Mouse (Mus musculus) embryonic facial prominence, embryonic 14.5 days (tissue): ENCODE data around the gene Zfp740. TPM values are rescaled to one million over a fixed set of nuclear protein-coding genes. Genes with fewer than 3 reads are reported as not detected.

Experiments
- ATAC-seq: fragments of 200-750 bp; cut with Nextera tagmentation; 2 replicates; pipeline ENCODE4 v1.8.0; 2017; ENCODE audit warnings: low read depth, moderate number of reproducible peaks, moderate TSS enrichment
- DNase-seq: peaks from one replicate; pipeline ENCODE4 v3.0.0-alpha.2; 2015; ENCODE audit warnings: low spot score
- H3K27ac ChIP-seq: fragments of 300-500 bp; sonication (generic); replicated peaks from 2 replicates; pipeline ENCODE4 v1.5.1; 2014; ENCODE audit warnings: low read depth, mild to moderate bottlenecking, low read length, moderate library complexity
- H3K27me3 ChIP-seq: fragments of 300-500 bp; sonication (generic); replicated peaks from 2 replicates; pipeline ENCODE4 v1.6.1; 2014; ENCODE audit warnings: low read length; ENCODE audit not compliant: control insufficient read depth, insufficient read depth
- H3K36me3 ChIP-seq: fragments of 300-500 bp; sonication (generic); 2 replicates; pipeline ENCODE4 v1.6.1; 2014; ENCODE audit warnings: low read length, mixed read lengths; ENCODE audit not compliant: control insufficient read depth, insufficient read depth
- H3K4me1 ChIP-seq: fragments of 300-500 bp; sonication (generic); 2 replicates; pipeline ENCODE4 v1.6.1; 2014; ENCODE audit warnings: antibody characterized with exemption, low read length; ENCODE audit not compliant: control insufficient read depth, insufficient read depth
- H3K4me2 ChIP-seq: fragments of 300-500 bp; sonication (generic); 2 replicates; pipeline ENCODE4 v1.6.1; 2014; ENCODE audit warnings: low read depth, mild to moderate bottlenecking, low read length, moderate library complexity, mixed read lengths
- H3K4me3 ChIP-seq: fragments of 300-500 bp; sonication (generic); 2 replicates; pipeline ENCODE4 v1.5.1; 2014; ENCODE audit warnings: low read depth, mild to moderate bottlenecking, low read length
- H3K9ac ChIP-seq: fragments of 300-500 bp; sonication (generic); 2 replicates; pipeline ENCODE4 v1.6.1; 2014; ENCODE audit warnings: low read depth, mild to moderate bottlenecking, low read length, moderate library complexity, mixed read lengths
- H3K9me3 ChIP-seq: fragments of 300-500 bp; sonication (generic); 2 replicates; pipeline ENCODE4 v1.6.1; 2016; ENCODE audit warnings: low read length; ENCODE audit not compliant: control insufficient read depth
- WGBS: fragments of 180-500 bp; shearing (Covaris S2); extraction: QIAGEN DNeasy Blood & Tissue Kit; methylation state at CpG from one replicate; pipeline ENCODE4 v1.1.7; 2014; 5-methylcytosine and 5-hydroxymethylcytosine counted together
- polyA plus RNA-seq: library from polyadenylated mRNA; unstranded; fragments of >200 nt; fragmentation: Nextera tagmentation; extraction: Ambion mirVana; gene quantifications from 2 replicates; pipeline ENCODE4 v1.2.1, GENCODE M21; 2014

Zfp740 gene
- polyA plus RNA-seq, 1 experiment from 2014 or later, result 48.6 TPM

DNA sequence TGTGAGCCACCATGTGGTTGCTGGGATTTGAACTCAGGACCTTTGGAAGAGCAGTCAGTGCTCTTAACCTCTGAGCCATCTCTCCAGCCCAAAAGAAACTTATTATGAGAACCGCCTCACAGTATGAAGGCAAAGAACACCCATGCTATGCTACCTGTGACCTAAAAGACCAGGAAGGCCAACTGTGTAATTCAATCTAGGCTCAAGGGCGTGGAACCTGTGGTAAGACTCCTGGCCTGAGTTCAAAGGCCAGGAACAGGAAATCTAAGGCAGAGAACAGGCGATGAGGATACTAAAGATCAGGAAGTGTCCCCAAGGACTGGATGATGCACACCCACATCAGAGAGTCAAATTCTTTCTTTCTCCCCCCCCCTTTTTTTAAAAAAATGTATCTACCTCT lies 29.5 kb upstream of the Zfp740 start:
- Histone ChIP-seq H3K4me2 (no peak overlapping the region), H3K4me3 (no peak overlapping the region), H3K9me3 (peaks cover 9% of the 10 kb centered on the region; the same call in 1 of the 2 replicates), H3K9ac (no peak overlapping the region), H3K36me3 (peaks cover 30% of the 10 kb centered on the region), H3K27ac (no peak overlapping the region), H3K27me3 (no peaks in the 10 kb centered on the region), H3K4me1 (peaks cover 2% of the 10 kb centered on the region; the same call in 1 of the 2 replicates)
- ATAC-seq, result no peak
- WGBS, result 80% methylated on average over 3 of the region's 3 CpGs
- DNase-seq, result no peak

DNA sequence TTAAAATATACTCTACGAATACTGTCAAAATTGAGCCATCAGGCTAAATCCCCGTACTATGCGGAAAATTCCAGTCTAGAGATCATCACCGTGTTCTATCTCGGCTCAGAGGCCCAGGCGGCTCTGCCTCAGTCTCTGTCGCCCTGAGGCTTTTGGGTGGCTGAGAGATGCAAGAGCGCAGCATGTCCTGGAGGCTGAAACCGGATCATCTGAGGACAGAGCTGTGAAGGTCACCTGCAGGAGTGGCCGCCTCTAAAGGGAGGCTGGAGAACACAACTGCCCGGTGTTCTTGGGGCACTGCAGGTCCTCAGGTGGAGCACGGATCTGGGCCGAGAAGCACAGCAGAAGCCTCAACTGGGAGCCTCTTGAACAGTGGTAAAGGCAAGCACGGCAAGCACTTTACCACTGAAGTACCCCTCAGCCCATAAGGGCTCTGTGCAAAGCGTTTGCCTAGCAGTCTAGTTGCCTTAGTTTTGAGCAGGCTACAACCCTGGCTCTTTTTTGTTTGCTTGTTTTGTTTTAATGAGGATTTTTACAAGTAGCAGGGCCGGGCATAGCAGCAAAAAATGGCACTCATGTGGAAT lies 27.2 kb upstream of the Zfp740 start:
- Histone ChIP-seq H3K36me3 (peaks cover 46% of the 10 kb centered on the region), H3K9ac (no peak overlapping the region), H3K4me3 (no peak overlapping the region), H3K9me3 (peaks cover 9% of the 10 kb centered on the region; the same call in 1 of the 2 replicates), H3K27me3 (no peaks in the 10 kb centered on the region), H3K27ac (no peak overlapping the region), H3K4me2 (no peak overlapping the region), H3K4me1 (no peaks in the 10 kb centered on the region)
- 79% methylated on average over 16 of the region's 16 CpGs for WGBS
- DNase-seq (no peak), ATAC-seq (no peak)

DNA sequence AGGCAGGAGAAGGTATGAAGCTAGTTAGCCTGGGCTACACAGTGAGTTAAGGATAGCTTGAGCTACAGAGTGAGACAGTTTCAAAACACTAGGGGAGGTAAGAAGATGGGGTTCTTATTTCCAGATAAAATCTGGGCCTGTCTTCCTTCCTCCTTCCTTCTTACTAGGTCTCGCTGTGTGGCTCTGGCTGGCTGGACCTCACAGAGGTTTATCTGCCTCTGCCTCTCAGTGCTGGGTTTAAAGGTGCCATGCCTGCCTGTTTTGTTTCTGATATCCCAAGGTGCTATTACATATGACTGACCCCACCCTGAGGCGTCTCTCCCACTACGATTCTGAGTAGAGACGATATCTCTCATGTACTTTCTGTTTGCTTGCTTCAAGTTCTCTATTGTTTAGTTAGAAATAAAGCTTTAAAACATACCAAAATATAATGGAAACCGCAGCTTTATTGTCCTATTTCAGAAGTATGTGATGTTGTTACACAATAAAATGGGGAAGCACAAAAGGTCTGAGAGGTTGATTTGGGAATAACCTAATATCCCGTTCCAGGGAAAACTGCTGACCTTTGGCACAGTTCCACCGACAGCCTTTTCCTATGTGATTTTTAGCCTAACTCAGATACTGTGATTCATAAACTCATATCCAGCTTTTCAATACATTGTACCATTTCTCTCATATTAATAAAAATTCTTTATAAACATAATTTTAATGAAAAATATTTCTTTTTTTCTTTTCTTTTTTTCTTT lies 26.3 kb upstream of the Zfp740 start:
- Histone ChIP-seq H3K4me3 (no peak overlapping the region), H3K4me1 (no peaks in the 10 kb centered on the region), H3K4me2 (no peak overlapping the region), H3K9ac (no peak overlapping the region), H3K27me3 (no peaks in the 10 kb centered on the region), H3K9me3 (peaks cover 9% of the 10 kb centered on the region; the same call in 1 of the 2 replicates), H3K36me3 (peaks cover 43% of the 10 kb centered on the region), H3K27ac (no peak overlapping the region)
- no peak for ATAC-seq
- DNase-seq, result no peak
- WGBS, result 85% methylated on average over 7 of the region's 7 CpGs

DNA sequence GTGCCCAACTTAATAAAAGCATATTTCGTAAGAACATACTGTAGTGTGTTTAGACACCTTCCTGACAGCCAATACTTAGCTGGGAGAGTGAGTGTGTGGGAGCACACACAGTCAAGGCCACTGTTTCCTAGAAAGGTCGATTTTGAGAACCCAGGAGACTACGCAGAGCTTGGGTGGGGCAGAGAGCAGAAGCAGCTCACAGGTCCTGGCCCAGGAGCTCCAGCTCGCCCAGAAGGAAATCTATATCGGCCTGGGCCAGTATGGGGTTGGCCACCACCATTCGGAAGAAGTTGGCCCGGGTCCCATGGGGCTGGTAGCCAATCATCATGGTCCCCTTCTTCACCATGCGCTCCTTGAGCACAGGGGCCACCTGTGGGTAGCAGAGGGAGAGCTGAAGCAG lies 25.6 kb upstream of the Zfp740 start:
- Histone ChIP-seq H3K27me3 (no peaks in the 10 kb centered on the region), H3K27ac (no peak overlapping the region), H3K9me3 (peaks cover 9% of the 10 kb centered on the region; the same call in 1 of the 2 replicates), H3K4me3 (no peak overlapping the region), H3K9ac (no peak overlapping the region), H3K4me1 (no peaks in the 10 kb centered on the region), H3K36me3 (peaks cover 43% of the 10 kb centered on the region), H3K4me2 (no peak overlapping the region)
- DNase-seq (no peak), ATAC-seq (no peak)
- 85% methylated on average over 7 of the region's 8 CpGs for WGBS

DNA sequence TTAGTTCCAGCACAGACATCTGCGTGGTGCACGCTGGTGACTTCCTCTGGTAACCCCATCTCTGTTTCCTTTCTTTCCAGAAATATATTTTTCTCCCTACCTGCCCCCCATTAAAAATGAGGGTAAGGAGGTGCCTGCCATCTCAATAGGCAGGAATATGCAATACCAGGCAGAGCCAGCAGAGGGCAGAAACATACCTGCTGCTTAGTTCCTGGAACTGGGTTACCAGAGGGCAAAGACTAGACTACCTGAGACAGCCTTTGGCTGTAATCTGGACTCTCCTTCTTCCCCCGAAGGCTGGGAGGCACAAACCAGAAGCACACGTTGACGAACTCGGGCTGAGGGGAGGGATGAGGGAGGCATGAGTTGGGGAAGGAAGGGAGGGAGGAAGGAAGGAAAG lies 24.8 kb upstream of the Zfp740 start:
- no peak overlapping the region for H3K4me3 ChIP-seq
- no peak overlapping the region for H3K4me2 ChIP-seq
- ATAC-seq (peak; percentile 39; the same call in 1 of the 2 replicates), DNase-seq (peak; percentile 61)
- no peaks in the 10 kb centered on the region for H3K27me3 ChIP-seq
- peaks cover 50% of the 10 kb centered on the region for H3K36me3 ChIP-seq
- H3K4me1 ChIP-seq, result no peaks in the 10 kb centered on the region
- H3K9ac ChIP-seq, result no peak overlapping the region
- H3K9me3 ChIP-seq, result peaks cover 9% of the 10 kb centered on the region; the same call in 1 of the 2 replicates
- 15% methylated on average over 6 of the region's 6 CpGs for WGBS
- H3K27ac ChIP-seq, result no peak overlapping the region

DNA sequence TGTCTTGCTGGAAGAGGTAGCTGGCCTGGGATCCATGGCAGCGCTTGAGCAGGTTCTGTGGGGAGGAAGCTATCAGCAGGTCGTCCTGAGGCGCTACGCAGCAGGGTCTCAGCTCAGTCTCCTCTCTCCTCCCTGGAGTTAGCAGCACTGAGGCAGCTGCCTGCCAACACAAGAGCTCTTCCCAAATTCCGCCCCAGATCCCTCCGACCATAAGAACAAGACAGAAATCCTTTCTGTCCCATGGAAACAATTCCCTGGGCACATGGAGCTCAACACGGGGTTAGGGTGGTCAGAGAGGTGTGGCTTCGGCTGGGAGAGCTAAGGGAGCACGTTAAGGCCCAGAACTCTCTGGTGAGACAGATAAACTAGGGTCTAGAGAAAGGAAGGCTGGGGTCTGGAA lies 23.9 kb upstream of the Zfp740 start:
- ATAC-seq, result no peak
- WGBS, result 81% methylated on average over 9 of the region's 9 CpGs
- peaks cover 57% of the 10 kb centered on the region for H3K36me3 ChIP-seq

DNA sequence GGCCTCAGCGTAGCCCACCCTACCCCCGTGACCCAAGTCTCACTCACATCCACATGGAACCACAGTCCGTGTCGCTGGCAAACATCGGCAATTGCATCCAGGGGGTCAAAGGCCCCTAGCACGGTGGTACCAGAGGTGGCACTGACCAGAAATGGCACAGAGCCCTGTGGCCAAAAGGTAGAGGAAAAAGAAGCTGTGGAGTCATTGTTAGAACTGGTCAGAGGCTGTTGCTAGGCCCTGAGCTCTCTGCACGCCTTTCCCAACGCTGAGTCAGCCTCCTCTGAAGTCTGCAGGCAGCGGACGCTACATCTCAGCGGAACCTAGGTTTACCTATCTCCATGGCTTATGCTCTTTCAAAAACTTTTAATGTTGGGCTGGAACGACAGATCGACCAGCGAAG lies 23.1 kb upstream of the Zfp740 start:
- WGBS, result 90% methylated on average over 14 of the region's 14 CpGs
- Histone ChIP-seq H3K27me3 (no peaks in the 10 kb centered on the region), H3K27ac (no peak overlapping the region), H3K4me1 (no peaks in the 10 kb centered on the region), H3K4me2 (no peak overlapping the region), H3K9me3 (0 out of 2 replicates have a peak, but pooled peaks cover 2% of the 10 kb centered on the region), H3K36me3 (peaks cover 54% of the 10 kb centered on the region), H3K9ac (no peak overlapping the region), H3K4me3 (no peak overlapping the region)
- DNase-seq, result no peak
- no peak for ATAC-seq

More for the DNA sequence above, 23.9 kb upstream of the Zfp740 start:
- H3K9ac ChIP-seq, result no peak overlapping the region
- H3K4me2 ChIP-seq, result no peak overlapping the region
- H3K27ac ChIP-seq, result no peak overlapping the region
- H3K9me3 ChIP-seq, result peaks cover 9% of the 10 kb centered on the region; the same call in 1 of the 2 replicates
- DNase-seq, result no peak
- no peaks in the 10 kb centered on the region for H3K27me3 ChIP-seq
- no peaks in the 10 kb centered on the region for H3K4me1 ChIP-seq
- no peak overlapping the region for H3K4me3 ChIP-seq

DNA sequence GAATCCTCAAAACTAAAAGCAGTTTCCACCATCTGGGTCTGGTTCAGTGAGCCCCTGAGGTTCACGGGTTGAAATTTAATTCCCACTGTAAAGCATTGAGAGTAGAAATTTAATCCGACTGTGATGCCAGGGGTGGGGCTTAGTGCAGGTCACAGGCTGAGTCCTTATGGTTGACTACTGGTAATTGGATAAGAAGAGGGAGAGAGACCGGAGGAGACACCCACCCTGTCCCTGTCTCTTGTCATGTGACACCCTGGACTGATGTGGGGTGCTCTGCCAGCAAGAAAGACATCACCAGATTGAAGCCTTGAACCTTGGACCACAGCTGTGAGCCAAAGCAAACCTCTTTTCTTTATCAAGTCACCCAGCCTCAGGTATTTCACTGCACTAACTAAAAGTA lies 20.0 kb upstream of the Zfp740 start:
- whole genome bisulfite sequencing, result 46% methylated on average over 3 of the region's 3 CpGs
- Histone ChIP-seq H3K9ac (no peak overlapping the region), H3K36me3 (peaks cover 67% of the 10 kb centered on the region), H3K9me3 (no peaks in the 10 kb centered on the region), H3K4me1 (no peaks in the 10 kb centered on the region), H3K4me3 (no peak overlapping the region), H3K27ac (no peak overlapping the region), H3K4me2 (no peak overlapping the region), H3K27me3 (no peaks in the 10 kb centered on the region)
- DNase-seq (no peak), ATAC-seq (peak; percentile 24; the same call in 1 of the 2 replicates)
